Mouse (Mus musculus): Measurements from ENCODE around the gene Unc13c.

DNA sequence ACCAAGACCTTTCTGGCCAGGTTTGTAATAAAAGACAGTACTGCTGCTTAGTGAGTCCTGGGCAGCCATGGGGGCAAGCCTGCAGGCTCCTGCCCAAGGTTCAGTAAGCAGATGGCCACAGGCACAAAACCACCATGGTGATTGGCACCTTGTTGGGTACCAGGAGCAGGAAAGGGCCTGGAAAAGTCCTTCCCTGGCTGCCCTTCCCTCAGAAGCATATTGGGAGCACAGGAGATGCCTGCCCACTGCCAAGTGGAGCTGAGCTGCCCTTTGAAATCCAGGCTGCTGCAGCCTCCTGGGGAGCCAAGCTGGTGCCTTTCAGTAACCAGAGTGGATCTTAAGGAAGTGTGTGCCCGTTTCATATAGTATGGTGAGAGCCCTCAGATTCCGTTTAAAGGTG, 41.5 kb downstream of the Unc13c start:
- TF ChIP-seq EP300 (IDR thresholded peaks at IDR 0.05; ENCODE audit: insufficient read depth, low read depth, low read length) (no peak), POLR2A (IDR thresholded peaks at IDR 0.05; ENCODE audit: insufficient read depth, low read length) (no peak), CTCF (IDR thresholded peaks at IDR 0.05; ENCODE audit: low read depth, low read length) (no peak)

Measured in ES-Bruce4 (cell line).